Mouse (Mus musculus): Measurements from ENCODE around the gene Btbd3.

DNA sequence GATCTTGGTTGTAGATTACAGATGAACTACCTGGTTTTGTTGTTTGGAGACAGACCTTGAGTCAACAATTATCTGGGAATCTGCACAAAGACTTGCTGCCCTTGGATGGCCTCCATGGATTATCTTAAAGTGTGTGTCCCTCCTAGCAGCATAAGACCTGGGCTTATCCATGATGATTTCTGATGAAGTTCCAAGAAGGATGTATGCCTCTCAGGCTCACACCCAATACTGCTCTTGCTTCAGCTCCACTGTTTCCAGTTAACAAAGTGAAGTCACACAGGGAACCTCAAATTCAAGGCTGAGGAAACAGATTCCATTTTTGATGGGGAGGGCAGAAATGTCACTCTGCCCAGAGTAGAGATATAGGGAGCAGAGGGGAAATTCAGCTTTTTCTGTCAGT, 64.0 kb downstream of the Btbd3 start:
- TF ChIP-seq CTCF (conservative IDR thresholded peaks at IDR 0.05; ENCODE audit: insufficient read depth, insufficient read length, low read depth, low read length) (no peak), POLR2A (IDR thresholded peaks at IDR 0.05; ENCODE audit: low read depth, low read length) (no peak)
